Mouse (Mus musculus) c-Kit-negative CD71-positive TER-119-positive erythroid progenitor cells, embryonic 14.5 days (primary cell): ENCODE results near the gene Shf.
"Not testable (repeated sequence)": the region's sequence is repeated elsewhere in the genome, so short reads cannot be mapped to it uniquely, and the experiment has no call there.

Experiments used
- DNase-seq: peaks from one replicate; pipeline ENCODE4 v3.0.0-alpha.2; 2013; ENCODE audit warnings: low read depth, low spot score

Gene Shf

GRCm38 (mm10) chr2:122368995-122369739 is at the start of gene Shf:
TSS of gene Shf (minus strand) at chr2:122369162.
- peak; percentile 81 for DNase-seq

- DNase-seq, result no peak
These were observed 40.0 kb upstream of the Shf start for GRCm38 (mm10) chr2:122408928-122409327.

- DNase-seq, result no peak
These were observed 38.6 kb upstream of the Shf start for GRCm38 (mm10) chr2:122407607-122408006.

- no peak for DNase-seq
These were observed 27.2 kb upstream of the Shf start for GRCm38 (mm10) chr2:122396150-122396549.

GRCm38 (mm10) chr2:122387135-122387534 is 18.2 kb upstream of the Shf start:
- not testable (repeated sequence) for DNase-seq

GRCm38 (mm10) chr2:122385095-122385494 is 16.1 kb upstream of the Shf start:
- DNase-seq, result no peak

- DNase-seq, result no peak
These were observed 13.2 kb upstream of the Shf start for GRCm38 (mm10) chr2:122382121-122382520.

- DNase-seq, result no peak
These were observed 12.6 kb upstream of the Shf start for GRCm38 (mm10) chr2:122381329-122382103.

- DNase-seq, result no peak
These were observed 11.9 kb upstream of the Shf start for GRCm38 (mm10) chr2:122380768-122381311.

GRCm38 (mm10) chr2:122379292-122379650 is 10.3 kb upstream of the Shf start:
- no peak for DNase-seq

- DNase-seq, result no peak
These were observed 9.7 kb upstream of the Shf start for GRCm38 (mm10) chr2:122378421-122379291.

GRCm38 (mm10) chr2:122377751-122378246 is 8.8 kb upstream of the Shf start:
- peak; percentile 68 for DNase-seq

GRCm38 (mm10) chr2:122377215-122377674 is 8.3 kb upstream of the Shf start:
- peak; percentile 94 for DNase-seq

- peak; percentile 56 for DNase-seq
These were observed 7.1 kb upstream of the Shf start for GRCm38 (mm10) chr2:122376041-122376561.

GRCm38 (mm10) chr2:122375391-122375991 is 6.5 kb upstream of the Shf start:
- peak; percentile 97 for DNase-seq

- no peak for DNase-seq
These were observed 5.8 kb upstream of the Shf start for GRCm38 (mm10) chr2:122374666-122375331.

GRCm38 (mm10) chr2:122374012-122374411 is 5.0 kb upstream of the Shf start:
- no peak for DNase-seq

GRCm38 (mm10) chr2:122372541-122372940 is 3.6 kb upstream of the Shf start:
- DNase-seq, result no peak

GRCm38 (mm10) chr2:122372067-122372466 is 3.1 kb upstream of the Shf start:
- DNase-seq, result no peak

GRCm38 (mm10) chr2:122370101-122370750 is 1.3 kb upstream of the Shf start:
- DNase-seq, result no peak
